Mouse (Mus musculus) heart, embryonic 15.5 days (tissue): ENCODE data around the gene Eif2ak3. TPM values are rescaled to one million over a fixed set of nuclear protein-coding genes. Genes with fewer than 3 reads are reported as not detected.
"Not testable (repeated sequence)": the region's sequence is repeated elsewhere in the genome, so short reads cannot be mapped to it uniquely, and the experiment has no call there.

Source experiments
- ATAC-seq: fragments of 200-750 bp; cut with Nextera tagmentation; replicated peaks from 2 replicates; pipeline ENCODE4 v1.8.0; 2017; ENCODE audit warnings: low read depth, moderate TSS enrichment; ENCODE audit not compliant: insufficient number of reproducible peaks, insufficient read depth, low FRiP score
- H3K27ac ChIP-seq: fragments of 300-500 bp; sonication (generic); 2 replicates; pipeline ENCODE4 v1.5.1; 2015; ENCODE audit warnings: mild to moderate bottlenecking, inconsistent platforms
- H3K27me3 ChIP-seq: fragments of 300-500 bp; sonication (generic); 2 replicates; pipeline ENCODE4 v1.6.1; 2015; ENCODE audit warnings: inconsistent platforms
- H3K36me3 ChIP-seq: fragments of 300-500 bp; sonication (generic); 2 replicates; pipeline ENCODE4 v1.6.1; 2015; ENCODE audit warnings: mild to moderate bottlenecking, inconsistent platforms
- H3K4me1 ChIP-seq: fragments of 300-500 bp; sonication (generic); replicated peaks from 2 replicates; pipeline ENCODE4 v1.6.1; 2015; ENCODE audit warnings: inconsistent platforms
- H3K4me2 ChIP-seq: fragments of 300-500 bp; sonication (generic); 2 replicates; pipeline ENCODE4 v1.6.1; 2015; ENCODE audit warnings: inconsistent platforms, mild to moderate bottlenecking, moderate library complexity
- H3K4me3 ChIP-seq: fragments of 300-500 bp; sonication (generic); 2 replicates; pipeline ENCODE4 v1.5.1; 2015; ENCODE audit warnings: mild to moderate bottlenecking, inconsistent platforms
- H3K9ac ChIP-seq: fragments of 300-500 bp; sonication (generic); 2 replicates; pipeline ENCODE4 v1.6.1; 2015; ENCODE audit warnings: mild to moderate bottlenecking, inconsistent platforms
- H3K9me3 ChIP-seq: fragments of 300-500 bp; sonication (generic); replicated peaks from 2 replicates; pipeline ENCODE4 v1.6.1; 2016; ENCODE audit warnings: inconsistent platforms
- WGBS: fragments of 180-500 bp; shearing (Covaris S2); methylation state at CpG from one replicate; pipeline ENCODE4 v1.1.7; 2015; ENCODE audit warnings: mixed read lengths; 5-methylcytosine and 5-hydroxymethylcytosine counted together
- polyA plus RNA-seq: library from polyadenylated mRNA; unstranded; fragments of >200 nt; fragmentation: Nextera tagmentation; extraction: Ambion mirVana; gene quantifications from 2 replicates; pipeline ENCODE4 v1.2.1, GENCODE M21; 2015

Gene Eif2ak3
- polyA plus RNA-seq, 1 experiment from 2014 or later, result 5.2 TPM

DNA sequence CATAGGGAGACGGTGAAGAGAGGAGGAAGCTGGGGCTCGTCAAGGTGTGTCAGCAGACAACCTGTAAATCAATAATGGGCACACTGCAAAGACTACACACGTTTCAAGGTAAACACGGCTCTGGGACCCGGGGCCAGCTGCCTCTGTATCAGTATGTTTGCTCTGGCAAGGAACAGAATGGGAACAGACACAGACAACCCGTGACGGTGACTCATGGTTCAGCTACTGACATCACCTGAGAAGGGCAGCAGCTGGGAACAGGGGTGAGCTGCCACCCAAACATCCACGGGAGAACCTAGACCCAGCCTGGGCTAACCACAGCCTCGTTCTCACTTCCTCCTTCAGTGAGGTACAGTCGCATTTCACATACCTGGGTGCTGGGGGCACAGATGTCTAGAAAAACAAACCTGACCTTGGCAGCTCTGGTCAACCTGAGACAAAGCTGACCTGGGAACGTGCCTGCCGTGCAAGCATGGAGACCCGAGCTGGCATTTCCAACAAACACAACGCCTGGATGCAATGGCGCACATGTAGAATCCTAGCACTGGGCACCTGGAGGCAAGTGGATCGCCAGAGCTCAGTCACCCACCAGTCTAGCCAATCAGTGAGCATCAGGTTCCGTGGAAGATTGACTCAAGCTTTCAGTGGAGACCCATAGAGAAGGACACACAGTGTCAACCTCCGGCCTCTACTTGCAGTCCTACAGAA, 30.2 kb upstream of the Eif2ak3 start:
- WGBS, result 76% methylated on average over 18 of the region's 18 CpGs
- Histone ChIP-seq H3K4me3 (no peak overlapping the region), H3K27me3 (no peaks in the 10 kb centered on the region), H3K4me2 (no peak overlapping the region), H3K9me3 (no peaks in the 10 kb centered on the region), H3K9ac (no peak overlapping the region), H3K36me3 (no peaks in the 10 kb centered on the region), H3K4me1 (peaks cover 9% of the 10 kb centered on the region), H3K27ac (no peak overlapping the region)
- no peak for ATAC-seq

- Histone ChIP-seq H3K4me2 (no peak overlapping the region), H3K36me3 (no peaks in the 10 kb centered on the region), H3K4me3 (no peak overlapping the region), H3K4me1 (peaks cover 5% of the 10 kb centered on the region), H3K27me3 (no peaks in the 10 kb centered on the region), H3K27ac (no peak overlapping the region), H3K9me3 (no peaks in the 10 kb centered on the region), H3K9ac (no peak overlapping the region)
- 84% methylated on average over 4 of the region's 4 CpGs for WGBS
- ATAC-seq, result no peak
These were observed 29.7 kb upstream of the Eif2ak3 start for GRCm38 (mm10) chr6:70814629-70814950.

- 75% methylated on average over 8 of the region's 8 CpGs for WGBS
- no peak overlapping the region for H3K27ac ChIP-seq
- ATAC-seq, result no peak; the same call in 1 of the 2 replicates
These were observed 28.8 kb upstream of the Eif2ak3 start for GRCm38 (mm10) chr6:70815471-70815870.

GRCm38 (mm10) chr6:70821566-70821965, 22.7 kb upstream of the Eif2ak3 start:
- H3K36me3 ChIP-seq, result no peaks in the 10 kb centered on the region
- no peaks in the 10 kb centered on the region for H3K9me3 ChIP-seq
- peak overlapping the region; percentile 71 for H3K27ac ChIP-seq
- H3K4me1 ChIP-seq, result peaks cover 20% of the 10 kb centered on the region
- H3K4me3 ChIP-seq, result no peak overlapping the region
- ATAC-seq, result no peak
- no peak overlapping the region for H3K9ac ChIP-seq
- WGBS, result 55% methylated on average over 2 of the region's 2 CpGs
- H3K27me3 ChIP-seq, result no peaks in the 10 kb centered on the region
- no peak overlapping the region for H3K4me2 ChIP-seq

More at GRCm38 (mm10) chr6:70815471-70815870, 28.8 kb upstream of the Eif2ak3 start:
- Histone ChIP-seq H3K9ac (no peak overlapping the region), H3K27me3 (no peaks in the 10 kb centered on the region), H3K36me3 (no peaks in the 10 kb centered on the region), H3K9me3 (no peaks in the 10 kb centered on the region), H3K4me1 (peaks cover 5% of the 10 kb centered on the region), H3K4me3 (no peak overlapping the region), H3K4me2 (no peak overlapping the region)

DNA sequence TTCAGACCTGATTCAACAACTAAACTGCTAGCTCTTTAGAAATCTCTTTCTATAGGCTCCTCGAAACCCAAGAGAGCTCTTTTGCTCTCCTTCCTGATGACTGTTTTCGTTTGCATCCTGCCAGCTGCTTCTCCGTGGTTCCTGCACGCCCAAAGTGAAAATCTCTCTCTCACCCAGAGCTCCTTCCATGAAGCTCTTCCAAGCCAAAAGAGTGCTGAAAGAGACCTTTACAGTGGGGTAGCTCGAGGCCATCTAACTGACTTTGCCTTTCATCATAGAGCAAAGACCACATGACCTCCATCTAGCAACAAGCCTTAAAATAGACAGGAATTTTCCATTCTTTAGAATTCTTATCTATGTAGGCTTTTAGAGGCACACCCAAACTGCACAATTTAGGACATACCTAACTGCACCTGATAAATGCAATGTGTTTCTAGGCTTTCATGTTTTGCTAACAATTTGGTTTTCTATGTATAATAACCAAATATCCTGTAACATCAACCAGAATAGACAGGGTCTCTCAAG, 21.9 kb upstream of the Eif2ak3 start:
- H3K27me3 ChIP-seq, result no peaks in the 10 kb centered on the region
- no peaks in the 10 kb centered on the region for H3K9me3 ChIP-seq
- H3K4me3 ChIP-seq, result no peak overlapping the region
- WGBS, result 38% methylated on average over 5 of the region's 5 CpGs
- H3K36me3 ChIP-seq, result no peaks in the 10 kb centered on the region
- H3K27ac ChIP-seq, result peak overlapping the region; percentile 71
- H3K4me2 ChIP-seq, result no peak overlapping the region
- no peak for ATAC-seq
- H3K9ac ChIP-seq, result no peak overlapping the region
- peaks cover 20% of the 10 kb centered on the region for H3K4me1 ChIP-seq

GRCm38 (mm10) chr6:70823277-70823676, 21.0 kb upstream of the Eif2ak3 start:
- not testable (repeated sequence) for H3K36me3 ChIP-seq, H3K4me3 ChIP-seq, ATAC-seq, H3K4me2 ChIP-seq, H3K27me3 ChIP-seq, H3K9ac ChIP-seq, H3K27ac ChIP-seq, H3K9me3 ChIP-seq
- peaks cover 20% of the 10 kb centered on the region for H3K4me1 ChIP-seq
- WGBS, result 83% methylated on average over 4 of the region's 4 CpGs

DNA sequence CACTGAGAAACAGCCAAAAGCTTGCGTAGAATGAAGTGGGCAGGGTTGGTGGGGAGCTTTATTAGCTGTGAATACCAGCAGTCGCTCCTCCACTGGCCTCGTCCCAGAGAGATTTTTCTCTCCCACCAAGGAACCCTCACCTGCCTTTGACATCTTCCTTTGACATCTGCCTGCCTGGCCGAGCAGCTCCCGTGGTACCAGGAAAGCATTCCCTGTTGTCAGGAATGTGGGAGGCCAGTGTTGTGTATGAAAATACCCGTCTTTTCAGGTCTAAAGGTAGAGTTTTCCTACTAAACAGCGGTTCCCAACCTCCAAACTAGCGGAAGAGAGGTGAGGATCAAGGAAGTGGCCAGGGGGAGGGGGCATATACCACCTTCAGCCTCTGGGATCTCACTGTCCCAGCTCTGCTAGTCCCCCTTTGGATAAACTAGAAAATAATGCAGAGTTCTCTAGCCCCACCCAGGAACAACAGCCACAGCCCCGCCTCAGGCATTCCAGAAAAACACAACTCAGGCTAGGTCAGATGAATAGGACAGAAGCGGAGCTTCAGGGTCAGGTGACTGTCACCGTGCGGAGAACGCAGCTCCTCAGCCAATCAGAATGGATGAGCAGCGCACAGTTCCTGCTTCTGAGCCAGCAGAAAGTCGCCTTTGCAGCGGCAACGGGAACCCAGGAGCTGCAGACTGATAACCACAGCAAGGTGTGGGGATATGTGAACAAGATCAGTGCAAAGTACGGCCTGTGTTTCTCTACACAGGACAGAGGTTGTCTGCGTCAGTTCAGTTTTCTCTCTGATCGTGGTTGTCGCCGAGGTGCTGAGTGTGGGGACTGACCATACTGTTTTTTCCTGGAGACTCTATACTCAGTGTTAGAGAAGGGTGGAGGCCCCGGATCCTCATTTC, 20.0 kb upstream of the Eif2ak3 start:
- Histone ChIP-seq H3K4me2 (peak overlapping the region; percentile 78), H3K27me3 (no peaks in the 10 kb centered on the region), H3K9me3 (no peaks in the 10 kb centered on the region), H3K9ac (peak overlapping the region; percentile 59), H3K4me1 (peaks cover 20% of the 10 kb centered on the region), H3K4me3 (peak overlapping the region; percentile 52), H3K27ac (peak overlapping the region; percentile 81), H3K36me3 (no peaks in the 10 kb centered on the region)
- 7% methylated on average over 23 of the region's 23 CpGs for WGBS
- ATAC-seq, result peak; percentile 89

GRCm38 (mm10) chr6:70824987-70825337, 19.4 kb upstream of the Eif2ak3 start:
- Histone ChIP-seq H3K9me3 (no peaks in the 10 kb centered on the region), H3K36me3 (no peaks in the 10 kb centered on the region), H3K27me3 (no peaks in the 10 kb centered on the region), H3K4me3 (peak overlapping the region; percentile 52), H3K4me1 (peaks cover 20% of the 10 kb centered on the region), H3K27ac (peak overlapping the region; percentile 81), H3K9ac (peak overlapping the region; percentile 59; the same call in 1 of the 2 replicates), H3K4me2 (peak overlapping the region; percentile 78)
- ATAC-seq, result no peak
- 46% methylated on average over 4 of the region's 4 CpGs for WGBS

DNA sequence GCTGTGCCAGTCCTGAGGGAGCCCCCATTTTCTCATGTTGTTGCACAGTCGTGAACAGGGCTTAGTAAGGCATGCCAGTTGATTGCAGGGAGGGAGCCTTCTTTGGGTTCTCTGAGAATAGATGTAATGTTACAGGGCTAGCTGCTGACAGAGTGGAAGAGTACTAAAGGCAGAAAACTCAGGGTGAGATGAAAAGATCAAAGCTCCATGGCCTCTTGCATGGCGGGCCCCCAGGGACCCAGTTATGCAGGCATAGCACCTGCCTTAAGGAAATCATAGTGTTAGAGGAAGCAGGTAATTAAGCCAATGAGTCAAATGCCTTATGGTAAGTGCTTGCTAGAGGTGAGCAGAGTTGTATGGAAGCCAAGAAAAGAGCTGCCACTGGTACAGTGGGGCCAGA, 14.9 kb upstream of the Eif2ak3 start:
- ATAC-seq, result no peak
- Histone ChIP-seq H3K27me3 (no peaks in the 10 kb centered on the region), H3K9me3 (no peaks in the 10 kb centered on the region), H3K27ac (no peak overlapping the region), H3K4me3 (no peak overlapping the region), H3K4me1 (peaks cover 6% of the 10 kb centered on the region; the same call in 1 of the 2 replicates), H3K36me3 (no peaks in the 10 kb centered on the region), H3K9ac (no peak overlapping the region), H3K4me2 (no peak overlapping the region)
- WGBS, result 56% methylated on average over 2 of the region's 2 CpGs

DNA sequence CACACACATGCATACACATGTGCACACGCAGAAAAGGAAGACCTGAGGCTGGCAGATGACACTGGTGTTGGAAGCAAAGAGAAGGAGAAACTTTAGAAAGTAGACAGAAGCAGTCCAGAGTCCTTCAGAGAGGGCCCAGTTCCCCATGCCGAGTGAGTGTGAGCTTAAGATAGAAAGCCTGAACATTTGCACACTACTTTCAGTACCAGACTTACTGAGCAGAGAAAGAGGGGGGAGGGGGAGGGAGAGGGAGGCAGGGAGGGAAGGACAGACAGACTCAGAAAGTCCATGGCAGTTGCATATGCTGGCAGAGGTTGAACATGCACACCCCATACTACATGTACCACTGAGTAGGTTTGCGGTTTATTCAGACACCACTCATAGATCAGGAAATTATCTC, 13.8 kb upstream of the Eif2ak3 start:
- no peaks in the 10 kb centered on the region for H3K27me3 ChIP-seq
- H3K36me3 ChIP-seq, result no peaks in the 10 kb centered on the region
- 48% methylated on average over 3 of the region's 3 CpGs for WGBS
- no peak for ATAC-seq
- H3K9me3 ChIP-seq, result no peaks in the 10 kb centered on the region
- H3K4me3 ChIP-seq, result no peak overlapping the region
- no peak overlapping the region for H3K27ac ChIP-seq
- H3K4me1 ChIP-seq, result peaks cover 2% of the 10 kb centered on the region; the same call in 1 of the 2 replicates
- H3K4me2 ChIP-seq, result no peak overlapping the region
- H3K9ac ChIP-seq, result no peak overlapping the region

DNA sequence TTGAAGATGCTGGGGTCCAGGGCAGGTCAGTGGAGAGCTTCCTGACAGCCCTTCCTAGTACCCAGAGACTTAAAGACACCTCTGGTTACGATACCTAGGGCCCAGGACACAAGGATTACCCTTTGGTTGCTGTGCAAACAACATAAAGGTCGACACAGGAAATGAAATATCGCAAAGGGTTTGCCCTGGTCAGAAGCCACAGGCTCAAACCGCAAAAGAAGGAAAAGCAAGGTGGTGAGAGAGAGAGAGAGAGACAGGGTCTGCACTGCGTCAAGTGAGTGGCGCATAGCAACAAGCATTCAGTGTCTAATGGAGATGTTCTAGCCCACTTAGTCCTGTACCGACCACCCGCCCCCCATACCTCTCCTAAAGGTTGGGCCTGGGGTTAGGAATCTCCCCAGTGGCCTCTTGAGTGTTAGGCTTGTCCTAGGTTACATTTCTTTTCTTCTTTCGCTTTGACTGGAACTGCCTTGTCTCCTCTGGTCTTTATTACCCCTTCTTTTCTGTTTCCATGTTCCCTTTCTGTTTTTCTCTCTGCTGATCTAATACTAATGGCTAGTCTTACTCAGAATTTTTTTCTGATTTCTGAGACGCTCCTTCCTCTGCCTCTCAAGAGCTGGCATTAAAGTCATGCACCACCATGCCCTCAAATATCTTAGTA, 13.0 kb upstream of the Eif2ak3 start:
- H3K9ac ChIP-seq, result no peak overlapping the region
- WGBS, result 62% methylated on average over 10 of the region's 10 CpGs
- H3K27me3 ChIP-seq, result no peaks in the 10 kb centered on the region
- no peak for ATAC-seq
- no peaks in the 10 kb centered on the region for H3K36me3 ChIP-seq
- H3K4me1 ChIP-seq, result peaks cover 2% of the 10 kb centered on the region; the same call in 1 of the 2 replicates
- no peak overlapping the region for H3K4me2 ChIP-seq
- no peak overlapping the region for H3K4me3 ChIP-seq
- no peak overlapping the region for H3K27ac ChIP-seq
- H3K9me3 ChIP-seq, result no peaks in the 10 kb centered on the region
